Mouse (Mus musculus): ENCODE results near the gene Hormad1. TPM values are rescaled to one million over a fixed set of nuclear protein-coding genes. Genes with fewer than 3 reads are reported as not detected.
"Not testable (repeated sequence)": the region's sequence is repeated elsewhere in the genome, so short reads cannot be mapped to it uniquely, and the experiment has no call there.

Gene Hormad1
- polyA plus RNA-seq, 1 experiment from 2014 or later, result not detected

- Histone ChIP-seq H3K36me3 (ENCODE audit: control insufficient read depth, insufficient read depth, low read length) (no peaks in the 10 kb centered on the region), H3K27me3 (replicated peaks; ENCODE audit: control insufficient read depth, insufficient read depth, low read length) (no peaks in the 10 kb centered on the region), H3K4me1 (ENCODE audit: control insufficient read depth, insufficient read depth, low read depth, low read length) (no peaks in the 10 kb centered on the region), H3K4me2 (ENCODE audit: low read length) (no peak overlapping the region), H3K4me3 (ENCODE audit: low read length) (no peak overlapping the region), H3K27ac (ENCODE audit: low read depth, low read length) (no peak overlapping the region), H3K9ac (ENCODE audit: low read depth, low read length) (no peak overlapping the region), H3K9me3 (ENCODE audit: control insufficient read depth, low read length) (no peaks in the 10 kb centered on the region)
- ATAC-seq, result no peak
These were observed 33.4 kb upstream of the Hormad1 start for GRCm38 (mm10) chr3:95526111-95526510.

DNA sequence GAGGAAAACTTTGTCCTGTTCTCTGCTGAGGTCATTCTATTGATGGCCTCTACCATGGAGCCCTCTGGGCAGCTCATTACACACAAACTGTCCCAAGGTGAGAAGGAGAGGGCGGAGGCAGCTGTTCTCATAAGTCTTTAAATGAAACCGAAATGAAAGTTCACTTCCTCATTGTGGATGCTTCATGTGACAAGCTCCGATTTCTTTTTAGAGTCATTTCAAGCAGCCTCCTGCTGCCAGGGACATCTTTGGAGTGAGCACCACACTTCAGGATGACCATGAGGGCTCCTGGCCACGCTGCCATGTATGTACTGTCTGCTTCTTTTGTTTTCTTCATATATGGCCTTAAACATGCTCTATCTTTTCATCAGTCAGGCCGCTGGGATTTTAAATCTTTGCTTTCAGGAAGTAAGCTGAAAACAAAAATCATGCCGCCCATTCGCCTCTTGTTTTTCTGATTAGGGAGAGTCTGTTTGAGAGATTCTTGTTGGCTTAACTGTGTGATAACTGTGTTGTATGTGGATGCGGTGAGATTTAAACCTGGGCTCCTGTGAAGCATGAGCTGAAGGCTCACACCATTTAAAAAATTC lies 32.8 kb upstream of the Hormad1 start, which contains the start of gene Ctss:
Gene Ctss (plus strand): TSS at position 165 of the 590 bp plus-strand sequence.
- H3K4me3 ChIP-seq (ENCODE audit: low read length), result no peak within 1 kb of the TSS
- WGBS, result 91% methylated on average over 8 of the region's 8 CpGs
- ATAC-seq, result no peak
- H3K27me3 ChIP-seq (replicated peaks; ENCODE audit: control insufficient read depth, insufficient read depth, low read length), result no peaks in the 10 kb centered on the region
- H3K36me3 ChIP-seq (ENCODE audit: control insufficient read depth, insufficient read depth, low read length), result no peaks in the 10 kb centered on the region
- no peak within 1 kb of the TSS for H3K4me2 ChIP-seq (ENCODE audit: low read length)
- no peak within 1 kb of the TSS for H3K9ac ChIP-seq (ENCODE audit: low read depth, low read length)
- H3K9me3 ChIP-seq (ENCODE audit: control insufficient read depth, low read length), result no peaks in the 10 kb centered on the region
- H3K4me1 ChIP-seq (ENCODE audit: control insufficient read depth, insufficient read depth, low read depth, low read length), result no peaks in the 10 kb centered on the region
- H3K27ac ChIP-seq (ENCODE audit: low read depth, low read length), result no peak within 1 kb of the TSS

GRCm38 (mm10) chr3:95529814-95530213 lies 29.7 kb upstream of the Hormad1 start:
- no peaks in the 10 kb centered on the region for H3K27me3 ChIP-seq (replicated peaks; ENCODE audit: control insufficient read depth, insufficient read depth, low read length)
- no peak overlapping the region for H3K27ac ChIP-seq (ENCODE audit: low read depth, low read length)
- no peak overlapping the region for H3K9ac ChIP-seq (ENCODE audit: low read depth, low read length)
- H3K4me3 ChIP-seq (ENCODE audit: low read length), result no peak overlapping the region
- 87% methylated on average over 6 of the region's 6 CpGs for WGBS
- H3K4me2 ChIP-seq (ENCODE audit: low read length), result no peak overlapping the region
- no peaks in the 10 kb centered on the region for H3K36me3 ChIP-seq (ENCODE audit: control insufficient read depth, insufficient read depth, low read length)
- H3K9me3 ChIP-seq (ENCODE audit: control insufficient read depth, low read length), result no peaks in the 10 kb centered on the region
- ATAC-seq, result no peak
- no peaks in the 10 kb centered on the region for H3K4me1 ChIP-seq (ENCODE audit: control insufficient read depth, insufficient read depth, low read depth, low read length)

- no peak for ATAC-seq
- Histone ChIP-seq H3K36me3 (ENCODE audit: control insufficient read depth, insufficient read depth, low read length) (no peaks in the 10 kb centered on the region), H3K9me3 (ENCODE audit: control insufficient read depth, low read length) (no peaks in the 10 kb centered on the region), H3K4me2 (ENCODE audit: low read length) (no peak overlapping the region), H3K4me1 (ENCODE audit: control insufficient read depth, insufficient read depth, low read depth, low read length) (no peaks in the 10 kb centered on the region), H3K9ac (ENCODE audit: low read depth, low read length) (no peak overlapping the region), H3K4me3 (ENCODE audit: low read length) (no peak overlapping the region), H3K27me3 (replicated peaks; ENCODE audit: control insufficient read depth, insufficient read depth, low read length) (no peaks in the 10 kb centered on the region), H3K27ac (ENCODE audit: low read depth, low read length) (no peak overlapping the region)
- WGBS, result 97% methylated on average over 1 of the region's 1 CpGs
These were observed 28.5 kb upstream of the Hormad1 start for GRCm38 (mm10) chr3:95531025-95531424.

DNA sequence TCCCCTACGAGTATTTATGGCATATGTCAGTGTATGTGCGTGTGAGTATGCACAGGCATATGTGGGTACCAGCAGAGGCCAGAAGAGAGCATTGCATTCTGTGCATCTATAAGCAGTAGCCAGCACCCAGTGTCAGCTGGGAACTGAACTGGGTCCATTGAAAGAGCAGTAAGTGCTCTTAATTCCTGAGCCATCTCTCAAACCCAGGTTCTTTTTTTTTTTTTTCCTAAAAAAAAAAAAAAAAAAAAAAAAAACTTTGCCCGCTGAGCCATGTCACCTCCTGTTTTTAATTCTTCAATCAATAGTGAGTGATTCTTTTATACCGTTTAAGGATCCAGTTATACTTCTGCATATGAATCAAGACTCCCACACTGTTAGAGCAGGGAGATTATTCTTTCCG lies 26.1 kb upstream of the Hormad1 start:
- Histone ChIP-seq H3K36me3 (ENCODE audit: control insufficient read depth, insufficient read depth, low read length) (no peaks in the 10 kb centered on the region), H3K27me3 (replicated peaks; ENCODE audit: control insufficient read depth, insufficient read depth, low read length) (no peaks in the 10 kb centered on the region), H3K4me3 (ENCODE audit: low read length) (no peak overlapping the region), H3K27ac (ENCODE audit: low read depth, low read length) (no peak overlapping the region), H3K9me3 (ENCODE audit: control insufficient read depth, low read length) (no peaks in the 10 kb centered on the region), H3K9ac (ENCODE audit: low read depth, low read length) (no peak overlapping the region), H3K4me1 (ENCODE audit: control insufficient read depth, insufficient read depth, low read depth, low read length) (no peaks in the 10 kb centered on the region), H3K4me2 (ENCODE audit: low read length) (no peak overlapping the region)
- ATAC-seq, result no peak
- WGBS, result 91% methylated on average over 5 of the region's 5 CpGs

DNA sequence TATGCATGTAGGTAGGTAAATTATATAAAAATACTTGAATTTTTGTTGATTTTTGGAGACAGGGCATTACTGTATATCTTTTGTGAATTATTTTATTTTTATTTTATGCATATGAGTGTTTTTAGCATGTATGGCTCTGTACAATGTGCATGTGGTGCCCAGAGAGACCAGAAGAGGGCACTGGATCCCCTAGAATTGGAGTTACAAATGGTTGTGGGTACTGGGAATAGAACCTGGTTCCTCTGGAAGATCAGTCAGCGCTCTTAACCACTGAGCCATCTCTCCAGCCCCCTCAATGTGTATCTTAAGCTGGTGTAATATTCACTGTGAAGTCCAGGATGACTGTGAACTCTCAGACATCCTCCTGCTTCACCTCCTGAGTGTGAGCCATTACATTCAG lies 24.6 kb upstream of the Hormad1 start:
- no peak for ATAC-seq
- Histone ChIP-seq H3K9ac (ENCODE audit: low read depth, low read length) (no peak overlapping the region), H3K9me3 (ENCODE audit: control insufficient read depth, low read length) (no peaks in the 10 kb centered on the region), H3K36me3 (ENCODE audit: control insufficient read depth, insufficient read depth, low read length) (no peaks in the 10 kb centered on the region), H3K27me3 (replicated peaks; ENCODE audit: control insufficient read depth, insufficient read depth, low read length) (no peaks in the 10 kb centered on the region), H3K27ac (ENCODE audit: low read depth, low read length) (no peak overlapping the region), H3K4me3 (ENCODE audit: low read length) (no peak overlapping the region), H3K4me1 (ENCODE audit: control insufficient read depth, insufficient read depth, low read depth, low read length) (no peaks in the 10 kb centered on the region), H3K4me2 (ENCODE audit: low read length) (no peak overlapping the region)
- 67% methylated on average over 1 of the region's 1 CpGs for WGBS

DNA sequence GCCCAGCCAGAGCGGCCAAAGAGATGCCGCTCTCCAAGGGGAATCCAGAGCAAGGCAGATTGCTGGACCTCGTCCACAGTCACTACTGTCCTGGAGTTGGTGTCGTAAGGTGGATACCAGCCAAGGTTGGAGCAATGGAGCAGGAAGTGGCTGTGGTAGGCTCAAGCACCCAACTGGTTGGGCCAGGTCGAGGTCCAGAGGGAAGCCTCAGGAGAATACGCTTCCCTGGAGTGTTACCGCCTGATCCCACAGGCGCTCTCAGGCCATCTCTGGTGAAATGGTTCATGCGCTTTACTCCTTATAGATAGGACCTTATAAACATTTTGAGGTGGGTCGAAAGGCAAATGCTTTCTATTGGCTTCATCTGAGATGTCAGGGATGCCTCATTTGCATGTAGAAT lies 20.5 kb upstream of the Hormad1 start:
- no peaks in the 10 kb centered on the region for H3K27me3 ChIP-seq (replicated peaks; ENCODE audit: control insufficient read depth, insufficient read depth, low read length)
- H3K4me1 ChIP-seq (ENCODE audit: control insufficient read depth, insufficient read depth, low read depth, low read length), result no peaks in the 10 kb centered on the region
- WGBS, result 96% methylated on average over 10 of the region's 10 CpGs
- H3K9me3 ChIP-seq (ENCODE audit: control insufficient read depth, low read length), result no peaks in the 10 kb centered on the region
- H3K9ac ChIP-seq (ENCODE audit: low read depth, low read length), result no peak overlapping the region
- H3K27ac ChIP-seq (ENCODE audit: low read depth, low read length), result no peak overlapping the region
- H3K36me3 ChIP-seq (ENCODE audit: control insufficient read depth, insufficient read depth, low read length), result no peaks in the 10 kb centered on the region
- H3K4me3 ChIP-seq (ENCODE audit: low read length), result no peak overlapping the region
- ATAC-seq, result no peak
- no peak overlapping the region for H3K4me2 ChIP-seq (ENCODE audit: low read length)

- Histone ChIP-seq H3K27ac (ENCODE audit: low read depth, low read length) (no peak overlapping the region), H3K4me3 (ENCODE audit: low read length) (no peak overlapping the region), H3K9me3 (ENCODE audit: control insufficient read depth, low read length) (no peaks in the 10 kb centered on the region), H3K36me3 (ENCODE audit: control insufficient read depth, insufficient read depth, low read length) (no peaks in the 10 kb centered on the region), H3K9ac (ENCODE audit: low read depth, low read length) (no peak overlapping the region), H3K4me1 (ENCODE audit: control insufficient read depth, insufficient read depth, low read depth, low read length) (no peaks in the 10 kb centered on the region), H3K27me3 (replicated peaks; ENCODE audit: control insufficient read depth, insufficient read depth, low read length) (no peaks in the 10 kb centered on the region), H3K4me2 (ENCODE audit: low read length) (no peak overlapping the region)
- no peak for ATAC-seq
- WGBS, result 96% methylated on average over 4 of the region's 4 CpGs
These were observed 19.6 kb upstream of the Hormad1 start for GRCm38 (mm10) chr3:95539837-95540236.

GRCm38 (mm10) chr3:95541186-95541585 lies 18.3 kb upstream of the Hormad1 start:
- not testable (repeated sequence) for H3K27ac ChIP-seq (ENCODE audit: low read depth, low read length); H3K4me1 ChIP-seq (ENCODE audit: control insufficient read depth, insufficient read depth, low read depth, low read length); H3K36me3 ChIP-seq (ENCODE audit: control insufficient read depth, insufficient read depth, low read length); H3K4me3 ChIP-seq (ENCODE audit: low read length); H3K27me3 ChIP-seq (replicated peaks; ENCODE audit: control insufficient read depth, insufficient read depth, low read length); H3K4me2 ChIP-seq (ENCODE audit: low read length); H3K9ac ChIP-seq (ENCODE audit: low read depth, low read length); H3K9me3 ChIP-seq (ENCODE audit: control insufficient read depth, low read length); ATAC-seq
- WGBS, result 81% methylated on average over 2 of the region's 2 CpGs

- no peaks in the 10 kb centered on the region for H3K9me3 ChIP-seq (ENCODE audit: control insufficient read depth, low read length)
- H3K4me2 ChIP-seq (ENCODE audit: low read length), result no peak overlapping the region
- no peaks in the 10 kb centered on the region for H3K36me3 ChIP-seq (ENCODE audit: control insufficient read depth, insufficient read depth, low read length)
- no peak for ATAC-seq
- H3K27ac ChIP-seq (ENCODE audit: low read depth, low read length), result no peak overlapping the region
- H3K4me1 ChIP-seq (ENCODE audit: control insufficient read depth, insufficient read depth, low read depth, low read length), result no peaks in the 10 kb centered on the region
- no peaks in the 10 kb centered on the region for H3K27me3 ChIP-seq (replicated peaks; ENCODE audit: control insufficient read depth, insufficient read depth, low read length)
- no peak overlapping the region for H3K4me3 ChIP-seq (ENCODE audit: low read length)
- no peak overlapping the region for H3K9ac ChIP-seq (ENCODE audit: low read depth, low read length)
These were observed 17.3 kb upstream of the Hormad1 start for GRCm38 (mm10) chr3:95542171-95542570.

All from hindbrain, embryonic 16.5 days (tissue).